Mouse (Mus musculus): ENCODE data around the gene Mrpl55.
A peak's percentile ranks its signal among the peaks of the same experiment; 100 is the strongest.
"Not testable (repeated sequence)": the region's sequence is repeated elsewhere in the genome, so short reads cannot be mapped to it uniquely, and the experiment has no call there.

Mrpl55 gene

GRCm38 (mm10) chr11:59192059-59192386 lies 10.3 kb upstream of the Mrpl55 start, which contains the start of gene Guk1:
Gene Guk1, minus strand, starts transcription at chr11:59192212.
- DNase-seq: no peak

- peak; percentile 3 for DNase-seq
Measured at GRCm38 (mm10) chr11:59196230-59196629, 6.1 kb upstream of the Mrpl55 start.

GRCm38 (mm10) chr11:59201216-59202002 lies 877 bp upstream of the Mrpl55 start:
- no peak for DNase-seq

- DNase-seq: peak; percentile 94
Measured at GRCm38 (mm10) chr11:59208153-59208831, 6.0 kb downstream of the Mrpl55 start, which contains the start of gene 2310033P09Rik. Gene 2310033P09Rik, plus strand, starts transcription at chr11:59208321.

GRCm38 (mm10) chr11:59209003-59209441 lies 6.7 kb downstream of the Mrpl55 start:
- DNase-seq: peak; percentile 74

GRCm38 (mm10) chr11:59209580-59209979 lies 7.3 kb downstream of the Mrpl55 start:
- DNase-seq: no peak

GRCm38 (mm10) chr11:59210020-59210419 lies 7.7 kb downstream of the Mrpl55 start:
- no peak for DNase-seq

- not testable (repeated sequence) for DNase-seq
Measured at GRCm38 (mm10) chr11:59211561-59211960, 9.3 kb downstream of the Mrpl55 start.

- DNase-seq: not testable (repeated sequence)
Measured at GRCm38 (mm10) chr11:59212320-59212719, 10.0 kb downstream of the Mrpl55 start.

- no peak for DNase-seq
Measured at GRCm38 (mm10) chr11:59212892-59213494, 10.7 kb downstream of the Mrpl55 start.

- no peak for DNase-seq
Measured at GRCm38 (mm10) chr11:59216955-59217354, 14.7 kb downstream of the Mrpl55 start.

GRCm38 (mm10) chr11:59218389-59218998 lies 16.2 kb downstream of the Mrpl55 start:
- no peak for DNase-seq

- DNase-seq: no peak
Measured at GRCm38 (mm10) chr11:59219064-59219463, 16.8 kb downstream of the Mrpl55 start.

GRCm38 (mm10) chr11:59221604-59222003 lies 19.3 kb downstream of the Mrpl55 start:
- no peak for DNase-seq

- DNase-seq: no peak
Measured at GRCm38 (mm10) chr11:59222306-59222705, 20.0 kb downstream of the Mrpl55 start.

GRCm38 (mm10) chr11:59224025-59224424 lies 21.7 kb downstream of the Mrpl55 start:
- DNase-seq: no peak

GRCm38 (mm10) chr11:59224470-59224869 lies 22.2 kb downstream of the Mrpl55 start:
- no peak for DNase-seq

- no peak for DNase-seq
Measured at GRCm38 (mm10) chr11:59225167-59225566, 22.9 kb downstream of the Mrpl55 start.

GRCm38 (mm10) chr11:59226251-59226650 lies 24.0 kb downstream of the Mrpl55 start:
- DNase-seq: peak; percentile 18

GRCm38 (mm10) chr11:59226787-59227603 lies 24.7 kb downstream of the Mrpl55 start:
- DNase-seq: peak; percentile 31

GRCm38 (mm10) chr11:59227604-59228121 lies 25.4 kb downstream of the Mrpl55 start:
- peak; percentile 66 for DNase-seq
